ENCODE assay signal across 32 mouse cellular contexts in the genomic region with DNA sequence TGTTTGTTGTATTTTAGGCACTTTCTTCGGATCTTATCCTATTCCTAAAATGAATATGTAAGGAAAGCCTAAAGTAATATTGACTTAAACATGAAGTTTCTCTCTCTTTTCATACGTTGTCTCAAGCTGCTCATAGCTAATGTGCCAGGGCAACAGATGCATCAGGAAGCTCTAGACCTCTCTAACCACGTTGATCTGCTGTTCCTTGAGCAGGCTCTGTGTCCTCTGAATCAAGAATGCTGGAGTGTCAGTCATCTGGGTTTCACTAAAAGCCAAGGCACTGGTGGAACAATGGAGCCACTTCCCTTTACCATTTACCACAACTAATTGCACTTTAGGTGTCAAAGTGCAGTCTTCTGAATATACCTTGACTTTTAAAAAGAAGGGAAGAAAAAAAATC.
"Had no signal": no experiment of that assay in that cellular context is flagged by ENCODE, and none has a peak within 500 bp of the region (broad histone marks: within the 10 kb centered on the region; RNA-seq: fewer than 3 reads in every experiment).

No protein-coding gene starts in this region.

- H3K4me1 ChIP-seq: liver, embryonic 12.5 days; liver, embryonic 13.5 days; liver, embryonic 15.5 days; lung, embryonic 15.5 days; megakaryocyte, embryonic 14.5 days; midbrain, embryonic 10.5 days; midbrain, embryonic 12.5 days; midbrain, embryonic 13.5 days; midbrain, embryonic 15.5 days; neural tube, embryonic 12.5 days had no signal

- H3K9ac ChIP-seq: limb, embryonic 12.5 days; limb, embryonic 13.5 days; limb, embryonic 15.5 days; liver, embryonic 12.5 days; liver, embryonic 13.5 days; liver, embryonic 14.5 days; liver, embryonic 15.5 days; liver, postnatal 0 days; lung, embryonic 14.5 days; lung, embryonic 15.5 days; midbrain, embryonic 12.5 days; midbrain, embryonic 13.5 days; midbrain, embryonic 15.5 days; neural tube, embryonic 12.5 days had no signal

- DNase-seq: left cerebral cortex, postnatal 4 days; liver; liver, embryonic 13.5 days; liver, postnatal 0 days; lung, adult 18-20 months; lung, adult 2 months; lung, embryonic 14.5 days; lung, postnatal 10 days; lung, postnatal 14 days; lung, postnatal 36 days; lung, postnatal 4 days; midbrain, embryonic 14.5 days had no signal

- H3K4me2 ChIP-seq: limb, embryonic 12.5 days; limb, embryonic 13.5 days; limb, embryonic 15.5 days; liver, embryonic 11.5 days; liver, embryonic 12.5 days; liver, embryonic 13.5 days; liver, embryonic 15.5 days; lung, embryonic 14.5 days; lung, embryonic 15.5 days; midbrain, embryonic 11.5 days; midbrain, embryonic 12.5 days; midbrain, embryonic 13.5 days; midbrain, embryonic 15.5 days; neural tube, embryonic 12.5 days had no signal

- H3K27me3 ChIP-seq: limb, embryonic 12.5 days; limb, embryonic 13.5 days; limb, embryonic 15.5 days; liver, embryonic 12.5 days; liver, embryonic 13.5 days; liver, embryonic 15.5 days; lung, embryonic 15.5 days; megakaryocyte, embryonic 14.5 days; midbrain, embryonic 12.5 days; midbrain, embryonic 13.5 days; midbrain, embryonic 15.5 days; neural tube, embryonic 12.5 days had no signal

- ATAC-seq: liver, embryonic 12.5 days; liver, postnatal 0 days; lung, postnatal 0 days; midbrain, embryonic 13.5 days; midbrain, embryonic 15.5 days; midbrain, embryonic 16.5 days had no signal

- H3K27ac ChIP-seq: limb, embryonic 10.5 days; limb, embryonic 12.5 days; limb, embryonic 13.5 days; limb, embryonic 15.5 days; liver, embryonic 12.5 days; liver, embryonic 13.5 days; liver, embryonic 14.5 days; liver, embryonic 15.5 days; lung, embryonic 15.5 days; macrophage; midbrain, embryonic 10.5 days; midbrain, embryonic 12.5 days; midbrain, embryonic 13.5 days; midbrain, embryonic 15.5 days; neural tube, embryonic 12.5 days had no signal

- H3K4me3 ChIP-seq: limb, embryonic 10.5 days; limb, embryonic 12.5 days; limb, embryonic 13.5 days; limb, embryonic 15.5 days; liver, embryonic 12.5 days; liver, embryonic 13.5 days; liver, embryonic 15.5 days; lung, embryonic 15.5 days; megakaryocyte, embryonic 14.5 days; midbrain, embryonic 10.5 days; midbrain, embryonic 12.5 days; midbrain, embryonic 13.5 days; midbrain, embryonic 15.5 days; myocyte; neural tube, embryonic 12.5 days had no signal

- H3K36me3 ChIP-seq: limb, embryonic 10.5 days; limb, embryonic 12.5 days; limb, embryonic 13.5 days; limb, embryonic 15.5 days; liver, embryonic 12.5 days; liver, embryonic 13.5 days; liver, embryonic 15.5 days; lung, embryonic 15.5 days; midbrain, embryonic 10.5 days; midbrain, embryonic 12.5 days; midbrain, embryonic 13.5 days; midbrain, embryonic 15.5 days; neural tube, embryonic 12.5 days had no signal

- H3K9me3 ChIP-seq: limb, embryonic 10.5 days; limb, embryonic 12.5 days; limb, embryonic 13.5 days; limb, embryonic 15.5 days; liver, embryonic 12.5 days; liver, embryonic 13.5 days; liver, embryonic 15.5 days; lung, embryonic 15.5 days; megakaryocyte, embryonic 14.5 days; midbrain, embryonic 10.5 days; midbrain, embryonic 12.5 days; midbrain, embryonic 13.5 days; midbrain, embryonic 15.5 days; neural tube, embryonic 12.5 days had no signal
